Mouse (Mus musculus): ENCODE data around the gene Pop4.
"Not testable (repeated sequence)": the region's sequence is repeated elsewhere in the genome, so short reads cannot be mapped to it uniquely, and the experiment has no call there.

Pop4 gene

GRCm38 (mm10) chr7:38270703-38271510 is at the start of gene Pop4:
Gene Pop4 (minus strand): TSS chr7:38271423.
- peak; percentile 81 to 86 for DNase-seq (ENCODE audit: low spot score in 2 of 2)

GRCm38 (mm10) chr7:38320641-38321040 is 49.4 kb upstream of the Pop4 start:
- no peak for DNase-seq (ENCODE audit: low spot score in 2 of 2)

GRCm38 (mm10) chr7:38282192-38282591 is 11.0 kb upstream of the Pop4 start:
- not testable (repeated sequence) for DNase-seq (ENCODE audit: low spot score in 2 of 2)

GRCm38 (mm10) chr7:38272551-38272950 is 1.3 kb upstream of the Pop4 start:
- no peak for DNase-seq (ENCODE audit: low spot score in 2 of 2)

- DNase-seq (ENCODE audit: low spot score in 2 of 2) = no peak
Observed at GRCm38 (mm10) chr7:38271859-38272258, 636 bp upstream of the Pop4 start.

- DNase-seq (ENCODE audit: low spot score in 2 of 2) = no peak
Observed at GRCm38 (mm10) chr7:38271511-38271811, 238 bp upstream of the Pop4 start.

GRCm38 (mm10) chr7:38267006-38267680 is 4.1 kb downstream of the Pop4 start:
- DNase-seq (ENCODE audit: low spot score in 2 of 2) = peak; percentile 6 to 29

- DNase-seq (ENCODE audit: low spot score in 2 of 2) = no peak
Observed at GRCm38 (mm10) chr7:38262406-38262805, 8.8 kb downstream of the Pop4 start.

GRCm38 (mm10) chr7:38259631-38260030 is 11.6 kb downstream of the Pop4 start:
- DNase-seq (ENCODE audit: low spot score in 2 of 2) = no peak

GRCm38 (mm10) chr7:38253441-38253840 is 17.8 kb downstream of the Pop4 start:
- DNase-seq (ENCODE audit: low spot score in 2 of 2) = no peak

- DNase-seq (ENCODE audit: low spot score in 2 of 2) = no peak
Observed at GRCm38 (mm10) chr7:38251494-38252216, 19.6 kb downstream of the Pop4 start.

GRCm38 (mm10) chr7:38242417-38242816 is 28.8 kb downstream of the Pop4 start:
- DNase-seq (ENCODE audit: low spot score in 2 of 2) = no peak

- DNase-seq (ENCODE audit: low spot score in 2 of 2) = no peak
Observed at GRCm38 (mm10) chr7:38237140-38237539, 34.1 kb downstream of the Pop4 start.

- DNase-seq (ENCODE audit: low spot score in 2 of 2) = no peak
Observed at GRCm38 (mm10) chr7:38236400-38237105, 34.7 kb downstream of the Pop4 start.

GRCm38 (mm10) chr7:38230285-38230684 is 40.9 kb downstream of the Pop4 start:
- no peak for DNase-seq (ENCODE audit: low spot score in 2 of 2)

GRCm38 (mm10) chr7:38228329-38228728 is 42.9 kb downstream of the Pop4 start:
- no peak for DNase-seq (ENCODE audit: low spot score in 2 of 2)

GRCm38 (mm10) chr7:38227900-38228298 is 43.3 kb downstream of the Pop4 start, which contains the start of gene Plekhf1:
Gene Plekhf1 (minus strand): TSS chr7:38228016.
- DNase-seq (ENCODE audit: low spot score in 2 of 2) = peak; percentile 63 to 76

- DNase-seq (ENCODE audit: low spot score in 2 of 2) = no peak
Observed at GRCm38 (mm10) chr7:38227181-38227899, 43.9 kb downstream of the Pop4 start.

GRCm38 (mm10) chr7:38226226-38226625 is 45.0 kb downstream of the Pop4 start:
- no peak for DNase-seq (ENCODE audit: low spot score in 2 of 2)

- no peak for DNase-seq (ENCODE audit: low spot score in 2 of 2)
Observed at GRCm38 (mm10) chr7:38224577-38225369, 46.5 kb downstream of the Pop4 start.

Data from spleen, postnatal 36 days (tissue).